Mouse (Mus musculus) gastrocnemius, postnatal 14 days (tissue): ENCODE data around the gene Psg22. TPM values are rescaled to one million over a fixed set of nuclear protein-coding genes. Genes with fewer than 3 reads are reported as not detected.
"Not testable (repeated sequence)": the region's sequence is repeated elsewhere in the genome, so short reads cannot be mapped to it uniquely, and the experiment has no call there.

Experiments
- DNase-seq: peaks from one replicate; pipeline ENCODE4 v3.0.0; 2021; ENCODE audit warnings: mixed read lengths
- intact Hi-C: fragments of 180-260 bp; cut with DNase I; formaldehyde crosslinking; loops from one replicate; pipeline ENCODE4 v1.15.1; 2025; ENCODE audit warnings: low total_unique reads
- long read RNA-seq, 2 experiments: library from polyadenylated mRNA; stranded (forward); transcript quantifications; one replicate each; pipeline ENCODE4 v2.0.0; 2021
- total RNA-seq, 2 experiments: library from RNA; stranded (reverse); gene quantifications; 2 replicates each; pipeline ENCODE4 v1.2.3; 2021

The Psg22 gene
- total RNA-seq, result not detected
- long read RNA-seq, experiment 1, result 0 reads
- long read RNA-seq, experiment 2, result 0 reads

DNA sequence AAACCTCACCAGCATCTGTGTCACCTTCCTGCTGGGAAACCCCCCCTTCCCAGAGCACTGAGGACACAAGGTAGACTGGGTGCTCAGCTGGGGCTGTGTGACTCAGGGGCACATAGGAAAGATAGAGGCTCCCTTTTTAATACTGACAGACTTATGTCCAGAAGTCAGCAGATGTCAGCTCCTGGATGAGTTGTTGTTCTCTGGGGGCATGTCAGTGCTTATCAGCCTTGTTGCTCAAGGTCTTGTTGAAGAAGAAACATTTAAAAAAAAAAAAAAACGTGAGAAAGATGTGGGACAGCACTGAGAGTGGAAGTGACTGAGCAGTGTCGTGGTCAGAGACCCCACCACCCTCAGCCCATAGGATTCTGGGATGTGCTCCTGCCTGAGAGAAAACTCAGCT, at the start of gene Psg22:
Gene Psg22, plus strand, starts transcription at position 301 of the 400 bp plus-strand sequence.
- intact Hi-C loops, result no loop called here
- DNase-seq, result no peak

GRCm38 (mm10) chr7:18679772-18680171, 38.1 kb upstream of the Psg22 start:
- intact Hi-C loops, result no loop called here
- DNase-seq, result no peak

DNA sequence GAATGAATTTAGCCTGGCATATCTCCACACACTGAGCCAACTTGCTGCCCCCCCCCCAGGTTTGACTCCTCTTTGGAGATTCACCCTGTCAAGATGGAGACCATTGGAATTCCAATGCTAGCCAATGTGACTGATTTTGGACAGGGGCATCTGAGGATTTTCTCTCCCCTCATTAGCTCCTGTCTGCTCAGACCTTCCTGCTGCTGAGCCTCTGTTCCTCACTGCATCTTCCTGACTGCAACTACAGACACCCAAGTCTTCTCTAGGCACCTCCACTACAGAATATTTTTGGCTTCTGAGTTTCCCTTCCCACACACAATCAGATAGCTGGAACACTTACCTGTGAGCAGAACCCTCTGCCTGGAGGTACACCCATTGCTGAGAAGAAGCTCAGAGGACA, 32.3 kb upstream of the Psg22 start:
- intact Hi-C loops, result no loop called here
- no peak for DNase-seq

DNA sequence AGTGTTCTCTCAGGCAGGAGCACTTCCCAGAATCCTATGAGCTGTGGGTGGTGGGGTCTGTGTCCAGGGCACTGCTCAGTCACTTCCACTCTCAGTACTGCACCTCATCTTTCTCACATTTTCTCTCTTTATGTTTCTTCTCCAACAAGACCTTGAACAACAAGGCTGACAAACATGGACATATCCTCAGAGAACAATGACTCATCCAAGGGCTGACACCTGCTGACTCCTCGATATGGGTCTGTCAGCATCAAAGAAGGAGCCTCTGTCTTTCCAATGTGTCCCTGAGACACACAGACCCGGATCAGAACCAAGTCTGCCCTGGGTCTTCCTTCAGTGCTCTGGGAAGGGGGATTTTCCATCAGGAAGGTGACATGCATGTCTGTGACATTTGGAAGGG, 31.8 kb upstream of the Psg22 start, which contains the start of gene Psg20:
Gene Psg20, minus strand, starts transcription at position 101 of the 400 bp plus-strand sequence.
- intact Hi-C loops, result no loop called here
- no peak for DNase-seq

DNA sequence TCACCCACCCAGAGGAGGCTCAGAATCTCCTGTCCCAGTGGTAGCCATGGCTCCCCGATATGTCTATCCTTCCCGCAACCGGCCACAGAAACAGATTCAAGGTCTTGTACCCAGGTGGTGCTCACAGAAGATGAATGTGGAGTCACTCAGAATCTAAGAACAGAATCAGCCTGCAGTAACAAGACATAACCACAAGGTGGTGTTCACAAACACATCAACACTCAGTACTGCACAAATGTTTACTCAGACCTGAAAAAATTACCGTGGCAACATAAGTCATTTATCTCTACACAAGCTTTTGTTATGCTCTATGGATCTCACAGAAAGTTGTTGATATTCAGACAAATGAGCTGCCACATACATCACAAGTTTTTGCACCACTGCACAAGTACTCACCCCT, 7.6 kb upstream of the Psg22 start:
- intact Hi-C loops, result not testable (repeated sequence)

GRCm38 (mm10) chr7:18710846-18711245, 7.0 kb upstream of the Psg22 start:
- DNase-seq, result no peak
- intact Hi-C loops, result no loop called here

More for the DNA sequence above, 7.6 kb upstream of the Psg22 start:
- not testable (repeated sequence) for DNase-seq

DNA sequence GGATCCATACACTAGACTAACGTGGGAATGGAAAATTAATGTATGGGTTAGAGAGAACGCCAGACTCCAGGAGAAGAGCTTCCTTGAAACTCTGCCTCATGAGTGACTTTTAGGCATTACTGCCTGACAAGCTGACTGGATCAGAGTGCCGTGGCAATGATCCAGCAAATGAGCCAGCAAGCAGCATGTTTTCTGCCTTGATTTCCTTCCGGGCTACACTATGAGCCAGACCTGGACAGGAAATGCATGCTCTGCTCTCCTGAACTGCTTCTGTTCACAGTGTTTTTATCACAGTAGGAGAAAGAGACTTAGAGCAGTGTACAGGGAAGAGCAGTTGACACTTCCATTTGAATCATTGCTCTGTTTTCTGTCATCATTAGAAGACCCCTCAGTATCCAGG, 2.3 kb upstream of the Psg22 start:
- DNase-seq, result peak; percentile 7
- intact Hi-C loops, result no loop called here

- no peak for DNase-seq
- intact Hi-C loops, result no loop called here
Measured at GRCm38 (mm10) chr7:18724001-18724400, 6.1 kb downstream of the Psg22 start.

- DNase-seq, intact Hi-C loops: not testable (repeated sequence)
Measured at GRCm38 (mm10) chr7:18725931-18726330, 8.0 kb downstream of the Psg22 start.

DNA sequence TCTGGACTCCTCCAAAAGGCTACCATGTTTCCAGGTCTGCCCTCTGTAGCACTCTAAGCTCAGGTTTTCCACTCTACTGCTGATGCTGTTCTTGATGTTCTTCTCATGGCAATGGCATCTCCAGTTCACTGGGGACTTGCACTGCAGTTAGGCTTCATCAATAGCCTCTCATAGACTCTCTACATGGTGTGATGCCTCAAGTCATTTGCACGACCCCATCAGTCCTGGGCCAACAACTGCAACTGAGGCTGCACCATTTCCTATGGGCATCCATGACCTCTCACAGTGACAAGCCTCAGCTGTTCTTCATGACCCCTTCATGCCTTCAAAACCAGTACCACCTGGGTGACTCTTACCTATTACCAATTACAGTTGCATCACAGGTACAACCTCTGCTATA, 10.5 kb downstream of the Psg22 start:
- intact Hi-C loops, result no loop called here
- no peak for DNase-seq

- intact Hi-C loops, result no loop called here
- no peak for DNase-seq
Measured at GRCm38 (mm10) chr7:18733111-18733510, 15.2 kb downstream of the Psg22 start.

GRCm38 (mm10) chr7:18734451-18734850, 16.6 kb downstream of the Psg22 start:
- intact Hi-C loops, result no loop called here
- DNase-seq, result no peak

GRCm38 (mm10) chr7:18746189-18746860, 28.4 kb downstream of the Psg22 start:
- intact Hi-C loops, result no loop called here
- peak; percentile 3 for DNase-seq

- DNase-seq, intact Hi-C loops: not testable (repeated sequence)
Measured at GRCm38 (mm10) chr7:18747420-18747819, 29.5 kb downstream of the Psg22 start.

DNA sequence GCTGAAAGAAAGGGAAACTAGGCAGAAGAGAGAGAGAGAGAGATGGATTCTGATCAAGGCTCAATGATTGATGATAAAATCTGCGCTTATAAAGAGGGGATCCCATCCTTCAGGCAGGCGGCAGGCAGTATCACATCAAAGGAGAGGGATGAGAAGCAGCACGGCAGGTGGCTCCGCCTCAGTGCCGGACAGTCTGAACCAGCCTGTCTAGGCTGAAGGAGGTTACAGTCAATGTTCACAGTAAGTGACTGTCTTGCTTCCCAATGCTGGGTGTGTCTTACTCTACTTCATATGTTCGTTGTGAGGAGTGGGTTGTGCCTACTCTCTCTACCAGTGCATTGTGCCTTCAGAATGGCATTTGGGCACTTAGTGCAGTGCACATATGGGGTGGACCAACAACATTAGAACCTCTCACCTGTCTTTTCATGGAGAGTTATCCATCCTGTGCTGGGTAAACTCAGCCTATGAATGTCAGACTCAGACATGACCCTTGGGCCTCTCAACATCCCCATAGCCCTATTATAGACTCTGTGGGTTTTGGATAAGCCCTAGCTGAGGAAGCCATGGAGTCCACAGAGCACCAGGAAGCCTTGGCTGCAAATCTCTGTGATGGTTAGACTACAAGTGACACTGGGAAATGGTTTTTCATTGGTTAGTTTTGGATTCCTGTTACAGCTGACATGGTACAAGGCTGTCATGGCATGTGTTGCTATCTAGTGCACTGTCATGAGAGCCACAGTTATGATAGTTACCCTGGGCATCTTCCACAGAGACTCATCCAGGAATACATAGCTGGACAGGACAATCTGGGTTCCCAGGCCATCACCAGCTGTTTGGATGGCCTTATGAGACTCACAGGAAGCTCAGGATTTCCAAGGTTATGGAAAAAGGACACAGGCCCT, 31.4 kb downstream of the Psg22 start:
- no peak for DNase-seq
- intact Hi-C loops, result no loop called here

DNA sequence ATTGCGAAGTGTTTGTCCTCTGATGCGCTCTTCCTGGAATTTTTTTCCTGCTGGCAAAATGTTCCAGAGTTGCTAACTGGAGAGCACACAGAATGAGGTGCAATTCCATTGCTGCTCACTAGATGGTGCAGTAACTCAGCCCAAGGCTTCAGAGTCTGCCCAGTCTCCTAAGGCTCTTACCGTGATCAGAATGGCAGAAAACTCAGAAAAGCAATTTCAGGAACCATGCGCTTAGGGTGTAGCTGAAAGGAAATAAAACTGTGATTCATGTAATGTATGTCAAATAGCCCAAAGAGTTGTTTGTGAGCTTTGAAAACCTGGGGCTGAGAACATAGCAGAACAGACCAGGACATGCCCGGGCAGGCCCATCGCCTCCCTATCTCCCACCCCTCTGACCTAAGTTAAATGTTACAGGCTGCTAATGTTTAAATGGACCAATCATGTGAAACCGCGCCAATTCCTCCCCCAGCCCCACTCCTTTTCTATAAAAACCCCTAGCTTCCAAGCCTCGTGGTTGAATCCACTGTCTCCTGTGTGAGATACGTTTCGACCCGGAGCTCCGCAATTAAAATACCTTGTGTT, 32.1 kb downstream of the Psg22 start:
- peak; percentile 26 for DNase-seq
- intact Hi-C loops, result loop anchor here (2.0 kb wide), 2 partner anchors 33 to 123 kb away; no protein-coding TSS in a partner anchor

GRCm38 (mm10) chr7:18760152-18760551, 42.3 kb downstream of the Psg22 start:
- DNase-seq, intact Hi-C loops: not testable (repeated sequence)

DNA sequence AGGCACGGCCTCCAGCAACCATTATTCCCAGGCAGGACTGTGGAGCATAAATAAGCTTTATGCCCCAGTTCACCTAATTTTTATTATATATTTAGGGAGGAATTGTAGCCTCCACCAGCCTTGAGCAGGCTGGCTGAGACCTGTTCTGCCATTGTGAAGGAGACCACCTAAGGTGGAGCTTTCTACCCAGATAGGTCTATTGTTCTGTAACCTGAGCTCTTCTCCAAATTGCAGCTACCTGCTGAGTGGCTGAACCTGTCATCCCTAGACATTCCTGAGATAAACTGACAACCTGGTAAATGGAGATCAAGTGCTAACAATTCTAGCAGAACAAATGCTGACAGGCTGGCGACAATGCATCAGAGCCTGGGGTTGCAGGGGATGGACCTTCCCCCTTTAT, 45.0 kb downstream of the Psg22 start:
- intact Hi-C loops, result not testable (repeated sequence)

More for the DNA sequence above, 45.0 kb downstream of the Psg22 start:
- not testable (repeated sequence) for DNase-seq
